Mouse (Mus musculus) liver, embryonic 16.5 days (tissue): ENCODE data around the gene Zfp935. TPM values are rescaled to one million over a fixed set of nuclear protein-coding genes. Genes with fewer than 3 reads are reported as not detected.
A peak's percentile ranks its signal among the peaks of the same experiment; 100 is the strongest.
"Not testable (repeated sequence)": the region's sequence is repeated elsewhere in the genome, so short reads cannot be mapped to it uniquely, and the experiment has no call there.

Experiments
- ATAC-seq: fragments of 200-750 bp; cut with Nextera tagmentation; 2 replicates; pipeline ENCODE4 v1.8.0; 2017; ENCODE audit warnings: low read depth, mild to moderate bottlenecking, moderate number of reproducible peaks, moderate library complexity
- H3K27ac ChIP-seq: fragments of 300-500 bp; sonication (generic); 2 replicates; pipeline ENCODE4 v1.5.1; 2014; ENCODE audit warnings: mild to moderate bottlenecking, low read length
- H3K27me3 ChIP-seq: fragments of 300-500 bp; sonication (generic); 2 replicates; pipeline ENCODE4 v1.6.1; 2014; ENCODE audit warnings: low read depth, low read length, mixed read lengths; ENCODE audit not compliant: control insufficient read depth, insufficient read depth
- H3K36me3 ChIP-seq: fragments of 300-500 bp; sonication (generic); 2 replicates; pipeline ENCODE4 v1.6.1; 2014; ENCODE audit warnings: mild to moderate bottlenecking; ENCODE audit not compliant: control insufficient read depth, insufficient read depth
- H3K4me1 ChIP-seq: fragments of 300-500 bp; sonication (generic); 2 replicates; pipeline ENCODE4 v1.6.1; 2014; ENCODE audit warnings: low read depth, low read length, mixed read lengths; ENCODE audit not compliant: control insufficient read depth
- H3K4me2 ChIP-seq: fragments of 300-500 bp; sonication (generic); 2 replicates; pipeline ENCODE4 v1.6.1; 2014; ENCODE audit warnings: low read depth, low read length, mixed read lengths
- H3K4me3 ChIP-seq: fragments of 300-500 bp; sonication (generic); 2 replicates; pipeline ENCODE4 v1.5.1; 2014; ENCODE audit warnings: low read depth, mild to moderate bottlenecking, low read length
- H3K9ac ChIP-seq: fragments of 300-500 bp; sonication (generic); 2 replicates; pipeline ENCODE4 v1.6.1; 2014; ENCODE audit warnings: low read depth, low read length
- H3K9me3 ChIP-seq: fragments of 300-500 bp; sonication (generic); replicated peaks from 2 replicates; pipeline ENCODE4 v1.6.1; 2016; ENCODE audit warnings: low read length; ENCODE audit not compliant: control insufficient read depth
- WGBS: fragments of 180-500 bp; shearing (Covaris S2); extraction: QIAGEN DNeasy Blood & Tissue Kit; methylation state at CpG from one replicate; pipeline ENCODE4 v1.1.7; 2014; ENCODE audit not compliant: insufficient replicate concordance; 5-methylcytosine and 5-hydroxymethylcytosine counted together
- polyA plus RNA-seq: library from polyadenylated mRNA; unstranded; fragments of >200 nt; fragmentation: Nextera tagmentation; extraction: Ambion mirVana; gene quantifications from 2 replicates; pipeline ENCODE4 v1.2.1, GENCODE M21; 2015

The Zfp935 gene
- not detected in 2 replicates for polyA plus RNA-seq

DNA sequence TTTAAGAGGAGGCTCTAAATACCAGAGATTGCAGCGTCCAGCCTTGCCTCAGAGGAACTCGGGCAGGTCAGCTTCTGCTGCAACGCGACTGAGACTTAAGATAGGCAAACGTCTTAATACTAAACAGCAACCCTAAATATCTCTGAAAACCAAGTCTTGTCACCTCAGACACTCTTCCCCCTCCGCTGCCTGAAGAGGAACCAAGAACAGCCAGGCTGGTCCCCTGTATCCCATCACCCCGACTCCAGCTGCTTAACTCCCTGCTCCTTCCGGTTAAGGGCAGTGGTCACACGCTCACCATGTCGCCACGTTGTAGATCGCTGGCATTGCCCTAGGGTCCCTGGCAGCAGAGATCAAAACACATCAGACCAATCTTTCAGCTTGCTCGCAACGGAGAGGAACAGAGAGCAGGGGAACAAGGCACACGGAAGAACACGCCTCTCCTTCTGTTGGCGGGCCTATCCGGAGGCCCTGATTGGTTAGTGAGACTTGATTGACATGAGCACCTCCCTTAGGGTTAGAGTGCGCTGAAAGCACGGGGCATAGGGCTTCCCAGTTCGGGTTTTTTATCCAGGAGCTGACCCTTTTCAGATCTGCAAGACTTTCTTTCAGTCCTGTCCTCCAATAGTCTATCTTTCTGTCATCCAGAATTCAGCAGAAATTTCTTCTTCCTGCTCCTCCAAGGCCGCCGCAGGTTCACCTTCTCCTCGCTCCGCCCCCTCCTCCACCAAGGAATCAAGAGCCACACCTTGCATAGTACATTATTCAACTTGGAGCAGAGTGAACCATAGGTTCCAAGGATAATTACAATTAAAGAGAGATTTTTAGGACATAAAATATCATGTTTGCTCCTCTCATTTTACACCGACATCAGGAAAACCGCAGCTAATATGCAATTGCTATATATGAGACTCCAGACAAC lies at the start of gene Zfp935:
Zfp935 (minus strand) TSS at position 323 of the 922 bp plus-strand sequence.
- peak; percentile 43; the same call in 1 of the 2 replicates for ATAC-seq
- Histone ChIP-seq H3K9ac (0 out of 2 replicates have a peak within 1 kb of the TSS, but pooled peaks have one; percentile 53), H3K4me2 (peak within 1 kb of the TSS; percentile 37), H3K4me3 (peak within 1 kb of the TSS; percentile 59)
- H3K36me3 ChIP-seq, H3K4me1 ChIP-seq, H3K27me3 ChIP-seq, H3K9me3 ChIP-seq, H3K27ac ChIP-seq: not testable (repeated sequence)
- WGBS: 2% methylated on average over 25 of the region's 27 CpGs

DNA sequence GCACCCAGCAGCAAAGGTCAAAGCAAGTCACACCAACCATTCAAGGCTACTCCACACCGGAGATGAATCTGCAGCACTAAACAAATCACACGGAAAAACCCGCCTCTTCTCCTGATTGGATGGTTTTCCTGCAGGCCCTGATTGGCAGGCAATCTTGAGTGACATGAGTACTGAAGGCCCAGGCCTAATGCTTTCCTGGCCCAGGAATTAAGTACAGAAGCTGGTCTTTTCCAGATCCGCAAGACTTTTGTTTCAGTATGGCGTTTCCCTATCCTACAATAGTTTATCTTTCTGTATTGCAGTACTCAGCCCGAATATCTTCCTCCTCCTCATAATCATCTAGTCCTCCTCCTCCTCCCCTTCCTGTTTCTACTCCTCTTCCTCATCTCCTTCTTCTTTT lies 12.8 kb upstream of the Zfp935 start, which contains the start of gene Zfp934:
Zfp934 (minus strand) TSS at position 101 of the 400 bp plus-strand sequence.
- not testable (repeated sequence) for H3K4me3 ChIP-seq, ATAC-seq, H3K4me2 ChIP-seq, H3K9me3 ChIP-seq, H3K27me3 ChIP-seq, H3K9ac ChIP-seq, H3K4me1 ChIP-seq, H3K27ac ChIP-seq, H3K36me3 ChIP-seq
- WGBS: 68% methylated on average over 3 of the region's 6 CpGs

DNA sequence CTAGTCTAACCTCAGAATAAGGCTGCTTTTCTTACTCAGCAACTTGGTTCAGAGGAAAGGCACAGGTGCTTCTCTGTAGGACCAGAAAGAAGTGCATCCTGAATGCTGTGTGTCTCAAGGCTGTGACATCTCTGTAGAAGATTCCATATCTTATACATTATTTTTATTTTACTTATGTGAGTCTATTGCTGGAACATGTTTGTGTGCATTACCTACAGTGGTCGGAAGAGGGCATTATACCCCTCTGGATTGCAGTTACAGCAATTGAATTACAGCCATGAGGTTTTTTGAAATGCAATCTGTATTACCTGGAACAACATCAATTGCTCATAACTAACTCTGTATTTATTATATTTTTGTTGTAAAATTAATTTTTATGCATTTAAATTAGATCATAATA lies 3.4 kb upstream of the Zfp935 start:
- not testable (repeated sequence) for H3K4me3 ChIP-seq, ATAC-seq, H3K27ac ChIP-seq, H3K36me3 ChIP-seq, H3K4me1 ChIP-seq, H3K9ac ChIP-seq, H3K4me2 ChIP-seq, H3K27me3 ChIP-seq, H3K9me3 ChIP-seq
- 6% methylated on average over 1 of the region's 1 CpGs for WGBS

DNA sequence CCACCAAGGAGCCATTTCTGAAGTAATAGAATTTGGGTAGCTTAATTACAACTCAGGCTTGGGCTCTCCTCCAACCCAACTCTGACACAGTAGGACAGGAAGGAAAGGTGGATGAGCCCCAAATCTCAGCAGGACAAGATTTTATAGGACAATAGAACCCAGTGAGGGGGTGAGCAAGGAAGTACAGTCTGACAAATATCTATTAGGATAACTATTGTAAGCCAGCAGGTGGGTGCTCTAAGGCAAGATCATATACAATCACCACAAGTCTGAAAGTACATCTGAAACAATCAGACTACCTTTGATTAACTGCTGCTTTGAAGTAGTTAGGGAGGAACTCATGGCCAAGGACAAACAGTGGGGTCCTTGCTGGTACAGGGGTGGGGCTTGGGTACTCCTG lies 28.2 kb downstream of the Zfp935 start:
- not testable (repeated sequence) for H3K27me3 ChIP-seq, H3K27ac ChIP-seq, H3K4me2 ChIP-seq, H3K9me3 ChIP-seq, H3K4me1 ChIP-seq, H3K9ac ChIP-seq, H3K4me3 ChIP-seq, ATAC-seq, H3K36me3 ChIP-seq

DNA sequence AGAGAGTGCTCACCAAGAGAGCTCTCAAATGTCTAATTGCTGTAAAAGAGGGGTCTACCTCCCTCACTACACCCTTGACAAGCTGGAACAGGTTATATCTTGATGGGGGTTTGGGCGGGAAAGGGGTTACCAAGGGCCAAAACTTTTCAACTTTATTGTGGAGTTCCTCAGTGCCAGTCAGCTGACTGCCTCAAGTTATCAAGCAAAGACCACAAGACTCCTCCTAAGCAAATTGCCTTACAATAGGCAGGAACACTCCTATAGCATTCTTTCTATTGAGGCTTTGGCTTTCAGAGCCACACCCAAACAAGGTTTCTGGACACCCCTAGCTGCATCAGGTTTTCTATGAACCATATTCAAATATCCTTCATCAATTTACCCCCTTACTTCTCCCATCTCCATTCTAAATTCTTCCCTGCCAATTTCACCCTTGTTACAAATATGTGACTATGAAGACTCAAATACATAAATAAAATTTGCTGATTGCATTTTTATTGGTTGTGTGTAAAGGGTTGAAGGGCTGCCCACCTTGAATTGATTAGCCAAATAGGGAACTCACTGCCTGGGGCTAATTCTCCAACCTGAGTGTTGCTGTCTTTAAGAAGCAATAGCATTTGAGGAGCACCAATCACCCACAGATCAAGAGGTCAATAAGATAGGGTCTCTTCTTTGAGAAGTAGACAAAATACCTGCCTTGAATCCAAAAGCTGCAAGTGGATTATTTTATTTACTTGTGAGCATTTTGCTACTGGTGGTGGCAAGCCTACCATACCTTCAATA lies 47.5 kb downstream of the Zfp935 start:
- H3K4me2 ChIP-seq, H3K27me3 ChIP-seq, ATAC-seq, H3K4me1 ChIP-seq, H3K9ac ChIP-seq, H3K27ac ChIP-seq, H3K36me3 ChIP-seq, H3K9me3 ChIP-seq, H3K4me3 ChIP-seq: not testable (repeated sequence)
- 69% methylated on average over 1 of the region's 1 CpGs for WGBS

DNA sequence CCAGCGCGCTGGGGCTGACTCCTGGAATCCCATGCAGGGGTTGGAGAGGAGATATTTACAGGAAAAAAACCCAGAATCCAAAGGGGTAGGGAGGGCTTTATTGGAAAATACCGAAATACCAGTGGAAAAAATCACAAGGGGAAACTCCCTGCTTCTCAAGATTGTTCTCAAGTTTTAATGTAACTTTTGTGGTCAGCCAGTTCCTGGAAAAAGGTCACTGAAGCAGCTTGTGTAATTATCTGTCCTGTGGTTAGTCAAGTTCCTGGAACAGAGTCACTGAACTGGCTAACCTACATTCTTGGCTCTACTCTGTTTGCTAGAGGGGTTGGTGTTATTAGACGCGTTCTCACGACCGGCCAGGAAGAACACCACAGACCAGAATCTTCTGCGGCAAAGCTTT lies 85.7 kb downstream of the Zfp935 start:
- not testable (repeated sequence) for ATAC-seq, H3K36me3 ChIP-seq, H3K27me3 ChIP-seq, H3K4me2 ChIP-seq, H3K4me1 ChIP-seq, H3K27ac ChIP-seq, H3K9me3 ChIP-seq, H3K9ac ChIP-seq, H3K4me3 ChIP-seq
- 78% methylated on average over 8 of the region's 8 CpGs for WGBS

DNA sequence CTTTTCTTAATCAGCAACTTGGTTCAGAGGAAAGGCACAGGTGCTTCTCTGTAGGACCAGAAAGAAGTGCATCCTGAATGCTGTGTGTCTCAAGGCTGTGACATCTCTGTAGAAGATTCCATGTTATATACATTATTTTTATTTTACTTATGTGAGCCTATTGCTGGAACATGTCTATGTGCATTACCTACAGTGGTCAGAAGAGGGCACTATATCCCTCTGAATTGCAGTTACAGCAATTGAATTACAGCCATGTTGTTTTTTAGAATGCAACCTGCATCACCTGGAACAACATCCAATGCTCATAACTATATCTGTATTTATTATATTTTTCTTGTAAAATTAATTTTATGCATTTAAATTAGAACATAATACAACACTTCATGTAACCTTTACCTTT lies 88.4 kb downstream of the Zfp935 start:
- not testable (repeated sequence) for H3K9ac ChIP-seq

DNA sequence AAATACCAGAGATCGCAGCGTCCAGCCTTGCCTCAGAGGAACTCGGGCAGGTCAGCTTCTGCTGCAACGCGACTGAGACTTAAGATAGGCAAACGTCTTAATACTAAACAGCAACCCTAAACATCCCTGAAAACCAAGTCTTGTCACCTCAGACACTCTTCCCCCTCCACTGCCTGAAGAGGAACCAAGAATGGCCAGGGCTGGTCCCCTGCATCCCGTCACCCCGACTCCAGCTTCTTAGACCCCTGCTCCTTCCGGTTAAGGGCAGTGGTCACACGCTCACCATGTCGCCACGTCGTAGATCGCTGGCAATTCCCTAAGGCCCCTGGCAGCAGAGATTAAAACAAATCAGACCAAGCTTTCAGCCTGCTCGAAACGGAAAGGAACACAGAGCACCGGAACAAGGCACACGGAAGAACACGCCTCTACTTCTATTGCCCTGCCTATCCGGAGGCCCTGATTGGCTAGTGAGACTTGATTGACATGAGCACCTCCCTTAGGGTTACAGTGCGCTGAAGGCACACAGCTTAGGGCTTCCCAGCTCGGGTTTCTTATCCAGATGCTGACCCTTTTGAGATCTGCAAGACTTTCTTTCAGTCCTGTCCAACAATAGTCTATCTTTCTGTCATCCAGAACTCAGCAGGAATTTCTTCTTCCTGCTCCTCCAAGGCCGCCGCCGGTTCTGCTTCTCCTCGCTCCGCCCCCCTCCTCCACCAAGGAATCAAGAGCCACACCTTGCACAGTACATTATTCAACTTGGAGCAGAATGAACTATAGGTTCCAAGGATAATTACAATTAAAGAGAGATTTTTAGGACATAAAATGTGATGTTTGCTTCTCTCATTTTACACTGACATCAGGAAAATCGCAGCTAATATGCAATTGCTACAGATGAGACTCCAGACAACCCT lies 91.6 kb downstream of the Zfp935 start, which contains the start of gene Gm49359:
Gm49359 (minus strand) TSS at position 409 of the 911 bp plus-strand sequence.
- H3K4me3 ChIP-seq: peak within 1 kb of the TSS; percentile 76
- H3K27ac ChIP-seq: peak within 1 kb of the TSS; percentile 59; the same call in 1 of the 2 replicates
- not testable (repeated sequence) for H3K9me3 ChIP-seq, H3K4me1 ChIP-seq, H3K27me3 ChIP-seq, H3K36me3 ChIP-seq
- 1% methylated on average over 27 of the region's 28 CpGs for WGBS
- peak within 1 kb of the TSS; percentile 57 for H3K4me2 ChIP-seq
- H3K9ac ChIP-seq: peak within 1 kb of the TSS; percentile 68
- peak; percentile 99 for ATAC-seq

More for the DNA sequence above, 88.4 kb downstream of the Zfp935 start:
- not testable (repeated sequence) for H3K27ac ChIP-seq, ATAC-seq, H3K4me2 ChIP-seq, H3K4me3 ChIP-seq, H3K36me3 ChIP-seq, H3K4me1 ChIP-seq, H3K9me3 ChIP-seq, H3K27me3 ChIP-seq
